Mouse (Mus musculus) erythroblast, embryonic 14.5 days (primary cell): ENCODE measurements around the gene Grid1.

ENCODE experiments used
- GATA1 ChIP-seq: IDR thresholded peaks from 2 replicates; pipeline ENCODE4 v1.6.1; 2012; ENCODE audit warnings: low read length, inconsistent platforms, mixed read lengths
- TAL1 ChIP-seq: IDR thresholded peaks from 3 replicates; pipeline ENCODE4 v1.6.1; 2012; ENCODE audit warnings: low read length, inconsistent platforms, mixed read lengths

- TF ChIP-seq TAL1 (no peak), GATA1 (no peak)
Measured at GRCm38 (mm10) chr14:35112327-35113275, 292.7 kb downstream of the Grid1 start.
